Mouse (Mus musculus) CH12F3 (cell line): ENCODE results near the gene Tmem82.

Experiments used
- in situ Hi-C: fragments of 300-500 bp; cut with MboI; formaldehyde crosslinking; loops from 2 replicates; pipeline ENCODE4 v1.14.3; 2020; ENCODE audit warnings: low sequenced_read_pairs

Tmem82 gene

DNA sequence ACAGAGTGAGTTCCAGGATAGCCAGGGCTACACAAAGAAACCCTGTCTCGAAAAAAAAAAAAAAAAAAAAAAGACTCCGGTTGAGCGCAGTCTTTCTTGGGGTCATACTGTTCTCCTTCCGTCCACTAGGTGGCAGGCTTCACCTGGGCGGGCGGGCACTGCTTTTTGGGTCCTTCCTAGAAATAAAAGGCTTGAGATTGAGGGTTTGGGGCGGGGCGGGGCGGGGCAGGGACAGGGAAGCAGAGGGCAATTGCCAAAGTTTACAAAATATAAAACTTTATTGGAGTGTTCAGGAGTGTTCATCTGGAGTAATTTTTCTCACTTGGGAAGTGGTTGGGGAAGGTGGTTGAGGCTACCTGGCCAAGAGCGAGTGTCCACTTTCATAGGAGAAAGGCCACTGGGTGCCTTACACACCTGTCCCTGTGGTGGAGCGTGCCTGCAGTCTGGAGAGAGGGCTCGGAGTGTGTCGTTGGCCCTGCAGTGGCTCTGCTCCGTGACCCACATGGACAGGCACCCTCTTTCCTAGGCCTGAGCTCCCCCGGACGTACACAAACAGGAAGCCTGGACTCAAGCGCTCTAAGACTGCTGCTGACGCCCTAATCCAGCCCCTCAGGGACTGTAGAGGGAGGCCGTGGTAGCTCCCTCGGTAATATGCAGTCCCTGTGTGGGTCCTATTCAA lies at the start of gene Tmem82:
Gene Tmem82 (minus strand): TSS at position 69 of the 679 bp plus-strand sequence.
- in situ Hi-C loops: no loop called here

DNA sequence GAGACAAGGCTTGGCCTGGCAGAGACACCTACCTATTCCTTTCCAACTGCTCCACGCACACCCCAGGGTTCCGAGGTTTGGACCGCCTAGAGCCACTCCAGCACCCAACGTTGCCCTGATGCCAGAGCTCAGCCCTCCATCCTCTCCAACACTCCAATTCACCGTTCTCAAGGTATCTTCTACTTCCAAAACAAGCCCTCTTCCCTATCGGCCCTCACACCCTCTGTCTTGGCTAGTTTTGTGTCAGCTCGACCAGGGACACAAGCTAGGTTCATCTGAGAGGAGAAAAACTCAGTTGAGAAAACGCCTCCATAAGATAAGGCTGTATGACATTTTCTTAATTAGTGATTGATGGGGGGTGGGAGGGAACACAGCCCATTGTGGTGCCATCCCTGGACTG lies 46.4 kb upstream of the Tmem82 start, which contains the start of gene Plekhm2:
Gene Plekhm2 (minus strand): TSS at position 101 of the 400 bp plus-strand sequence.
- in situ Hi-C loops: no loop called here

DNA sequence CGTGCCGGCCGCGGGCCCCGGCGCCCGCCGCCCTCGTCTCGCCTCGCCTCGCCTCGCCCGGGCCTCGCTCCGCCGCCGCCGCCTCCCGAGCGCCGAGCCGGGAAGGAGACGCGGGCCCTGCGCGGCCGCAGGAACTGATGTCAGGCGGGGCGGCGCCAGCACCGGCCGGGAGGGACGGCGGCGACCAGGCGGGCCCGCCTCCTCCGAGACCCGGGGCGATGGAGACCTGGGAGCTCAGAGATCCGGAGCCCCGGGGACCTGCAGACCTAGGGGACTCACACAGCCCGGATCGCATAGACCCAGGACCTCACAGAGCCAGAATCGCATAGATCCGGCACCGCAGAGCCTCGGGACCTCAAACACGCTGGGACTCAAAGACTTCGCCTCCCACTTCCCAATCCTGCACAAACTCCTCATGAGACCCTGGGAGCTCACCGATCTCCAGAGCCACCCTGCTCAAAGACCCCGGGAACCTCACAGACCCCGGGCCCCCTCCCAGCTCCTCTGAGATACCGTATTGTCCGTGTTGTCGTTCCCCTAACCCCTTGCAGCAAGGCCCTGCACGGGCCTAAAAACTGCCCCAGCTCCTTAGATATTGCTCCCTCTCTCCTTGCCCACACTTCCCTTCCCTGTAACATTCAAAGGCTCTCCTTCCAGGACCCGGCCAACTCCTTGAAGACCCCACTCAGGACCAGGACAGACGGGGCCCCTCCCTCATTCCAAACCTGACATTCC lies 45.7 kb upstream of the Tmem82 start:
- in situ Hi-C loops: no loop called here

DNA sequence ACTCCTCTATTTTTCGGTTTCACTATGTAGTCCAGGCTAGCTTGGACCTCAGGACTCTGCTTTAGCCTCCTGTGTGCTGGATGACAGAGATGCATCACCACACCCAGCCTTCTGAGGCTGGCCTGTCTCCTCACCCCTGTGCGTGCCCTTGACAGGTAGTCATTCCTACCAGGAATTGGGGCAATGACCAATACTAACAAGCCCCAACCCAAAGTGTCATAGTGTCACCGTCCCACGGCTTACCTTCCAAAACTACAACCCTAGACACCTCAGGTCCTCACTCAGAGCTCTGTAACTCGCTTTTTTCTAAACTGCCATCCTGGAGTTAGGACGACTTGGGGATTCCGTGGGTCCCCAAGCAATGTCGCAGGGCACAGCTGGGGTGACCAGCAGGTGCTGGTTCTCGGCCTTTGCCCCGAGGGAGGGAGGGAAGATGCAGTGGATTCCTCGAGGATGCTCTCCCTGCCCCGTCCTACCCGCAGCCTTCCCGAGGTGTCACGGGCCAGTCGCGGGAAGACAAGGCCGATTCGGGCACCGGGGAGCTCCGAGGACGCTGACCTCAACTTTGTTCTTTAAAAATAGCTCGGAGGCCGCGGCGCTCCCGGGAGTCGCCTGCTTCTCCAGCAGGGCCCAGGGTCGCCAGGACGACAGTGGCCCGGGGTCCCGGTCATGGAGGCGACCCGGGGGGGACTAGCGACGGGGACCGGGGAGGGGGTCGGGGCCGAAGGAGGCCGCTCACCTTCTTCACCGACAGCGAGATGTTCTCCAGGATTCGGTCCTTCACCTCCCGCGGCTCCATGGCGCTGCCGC lies 44.9 kb upstream of the Tmem82 start:
- in situ Hi-C loops: no loop called here

DNA sequence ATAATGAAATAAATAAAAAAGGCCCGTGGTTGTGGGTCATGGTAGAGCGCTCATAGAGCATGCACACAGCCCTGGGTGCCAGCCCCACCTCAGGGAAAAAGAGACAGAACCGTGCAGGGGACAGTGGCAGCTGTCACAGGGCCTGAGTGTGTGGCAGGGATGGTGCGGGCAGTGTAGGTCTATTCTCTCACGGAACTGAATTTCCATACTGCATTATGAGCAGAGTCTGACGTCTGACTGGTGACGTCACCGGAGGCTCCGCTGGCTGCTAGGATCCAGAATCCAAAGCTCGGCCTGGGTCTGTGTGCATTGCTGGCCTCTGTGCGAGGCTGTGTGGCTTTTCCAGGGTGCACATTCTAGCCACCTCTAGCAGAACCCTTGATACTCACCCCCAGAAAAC lies 42.5 kb upstream of the Tmem82 start:
- in situ Hi-C loops: no loop called here

DNA sequence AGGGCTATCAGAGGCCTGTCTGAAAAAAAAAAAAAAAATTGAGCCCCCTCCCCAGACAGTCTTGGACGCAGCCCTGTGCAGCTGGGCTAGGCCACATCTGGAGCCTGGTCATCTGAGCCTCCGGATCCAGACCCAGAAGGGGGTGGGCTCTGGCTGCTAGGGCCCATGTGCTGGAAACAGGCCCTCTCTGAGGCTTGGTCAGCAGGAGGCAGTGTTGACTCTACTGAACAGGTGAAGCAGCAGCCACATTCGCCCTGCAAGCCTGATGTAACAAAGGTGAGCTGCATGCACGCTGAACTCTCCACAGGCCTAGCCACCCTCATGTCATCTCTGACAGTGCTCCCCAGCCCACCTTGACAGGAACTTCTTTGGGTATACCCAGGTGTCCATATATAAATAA lies 41.3 kb upstream of the Tmem82 start:
- in situ Hi-C loops: no loop called here

DNA sequence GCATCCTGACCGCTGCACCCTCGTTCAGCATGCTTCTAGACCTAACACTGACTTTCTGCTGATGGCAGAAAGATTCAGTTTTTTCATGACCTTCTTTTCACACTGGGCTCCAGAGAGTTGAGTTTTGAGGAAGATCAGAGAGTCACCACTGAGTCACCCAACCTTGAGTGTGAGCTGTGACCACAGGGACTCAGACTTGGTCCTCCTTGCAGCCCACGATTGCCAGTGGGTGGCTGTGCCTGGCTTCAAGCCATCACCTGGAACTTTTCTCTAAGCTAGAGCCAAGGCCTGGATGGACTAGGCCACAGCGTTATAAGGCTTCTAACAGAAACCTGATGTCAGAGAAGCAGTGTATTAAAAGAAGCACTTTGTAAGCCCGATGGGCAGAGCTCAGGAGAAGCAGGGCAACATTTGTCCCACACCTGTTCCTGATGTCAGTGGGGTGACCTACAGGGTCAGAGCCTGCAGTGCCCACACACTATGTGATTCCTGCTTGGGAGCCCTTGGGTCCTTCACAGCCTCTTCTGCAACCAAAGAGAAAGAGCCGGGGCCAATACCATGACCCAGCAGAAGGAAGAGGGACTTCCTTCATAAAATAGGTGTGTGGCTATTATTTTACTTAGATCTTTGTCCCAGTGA lies 40.5 kb upstream of the Tmem82 start:
- in situ Hi-C loops: no loop called here

DNA sequence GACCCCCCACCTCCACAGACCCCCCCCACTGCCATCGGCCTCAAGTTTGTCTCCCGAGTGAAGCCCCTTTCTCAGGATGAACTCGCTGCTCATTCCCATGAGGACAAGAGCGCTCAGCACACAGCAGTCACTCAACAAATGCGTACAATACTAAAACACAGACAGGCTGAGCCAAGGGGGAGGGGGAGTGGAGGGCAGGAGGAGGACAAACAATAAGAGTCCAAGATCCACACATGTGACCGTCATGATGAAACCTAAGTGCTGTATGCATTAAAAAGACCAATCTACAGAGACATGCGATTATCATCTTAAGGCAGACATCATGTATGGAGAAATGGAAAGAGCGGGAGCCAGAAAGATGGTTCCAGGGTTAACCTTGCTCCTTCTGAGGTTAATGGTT lies 38.5 kb upstream of the Tmem82 start:
- in situ Hi-C loops: no loop called here

DNA sequence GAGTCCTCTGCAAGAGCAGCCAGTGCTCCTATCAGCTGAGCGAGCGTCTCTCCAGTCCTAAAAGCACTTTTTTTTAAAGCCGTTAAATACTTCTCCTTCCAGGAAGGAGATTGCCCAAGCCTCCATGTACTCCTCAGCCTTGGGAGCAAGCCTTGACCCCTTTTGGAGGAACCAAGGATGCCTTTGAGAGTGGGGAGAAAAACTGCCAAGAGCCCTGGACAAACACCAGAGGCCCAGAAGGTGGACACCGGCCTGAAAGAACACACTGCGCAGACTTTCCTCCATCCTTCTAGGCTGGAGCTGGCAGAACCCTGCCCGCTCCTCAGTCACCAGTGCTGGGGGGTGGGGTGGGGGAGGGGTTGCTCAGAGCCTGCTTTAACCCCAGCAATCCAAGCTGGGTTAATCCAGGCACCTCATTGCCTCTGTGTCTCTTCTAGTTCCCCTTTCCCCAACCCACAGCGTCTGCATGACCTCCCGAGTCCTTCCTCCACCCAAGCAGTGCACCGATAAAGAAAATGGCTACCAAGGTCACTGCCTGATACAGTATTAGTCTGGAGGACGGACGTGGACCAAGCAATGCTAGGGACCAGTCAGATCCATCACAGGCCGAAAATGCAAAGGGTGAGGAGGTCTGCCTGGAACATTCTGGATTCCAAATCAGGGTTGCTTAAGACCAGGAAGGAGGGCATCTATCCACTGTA lies 37.6 kb upstream of the Tmem82 start:
- in situ Hi-C loops: no loop called here

DNA sequence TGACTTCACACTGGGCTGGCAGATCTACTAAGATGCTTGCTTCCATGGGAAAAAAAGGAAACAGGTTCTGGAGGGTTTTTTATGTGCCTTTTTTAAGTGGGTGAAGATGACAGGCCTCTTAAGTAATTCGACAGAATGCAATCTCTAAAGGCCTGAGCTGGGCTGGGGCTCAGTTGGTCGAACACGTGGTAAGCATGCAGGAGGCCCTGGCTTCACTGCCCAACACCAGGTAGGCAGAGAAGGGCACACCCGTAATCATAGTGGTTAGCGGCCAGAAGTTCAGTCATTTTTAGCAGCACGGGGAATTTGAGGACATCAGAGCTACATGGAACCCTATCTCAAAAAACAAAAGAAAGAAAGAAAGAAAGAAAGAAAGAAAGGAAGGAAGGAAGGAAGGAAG lies 36.1 kb upstream of the Tmem82 start:
- in situ Hi-C loops: no loop called here

DNA sequence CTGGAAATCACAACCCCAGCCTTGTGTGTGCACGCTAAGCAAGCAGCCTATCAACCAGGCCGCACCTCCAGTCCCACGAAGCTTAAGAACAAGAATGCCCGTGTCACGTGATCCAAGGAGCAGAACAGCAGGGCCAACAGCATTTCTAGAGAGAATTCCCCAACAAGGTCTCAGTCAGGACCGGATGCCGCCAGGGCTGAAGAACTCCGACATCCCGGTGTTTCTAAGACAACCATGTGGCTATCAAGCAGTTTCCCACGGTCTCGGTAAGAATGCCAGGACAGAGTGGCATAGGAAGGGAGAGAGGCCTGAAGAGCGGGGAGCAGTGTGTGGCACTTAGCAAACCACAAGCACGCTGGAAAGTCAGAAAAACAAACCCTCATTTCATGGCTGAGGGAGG lies 35.4 kb upstream of the Tmem82 start:
- in situ Hi-C loops: no loop called here

DNA sequence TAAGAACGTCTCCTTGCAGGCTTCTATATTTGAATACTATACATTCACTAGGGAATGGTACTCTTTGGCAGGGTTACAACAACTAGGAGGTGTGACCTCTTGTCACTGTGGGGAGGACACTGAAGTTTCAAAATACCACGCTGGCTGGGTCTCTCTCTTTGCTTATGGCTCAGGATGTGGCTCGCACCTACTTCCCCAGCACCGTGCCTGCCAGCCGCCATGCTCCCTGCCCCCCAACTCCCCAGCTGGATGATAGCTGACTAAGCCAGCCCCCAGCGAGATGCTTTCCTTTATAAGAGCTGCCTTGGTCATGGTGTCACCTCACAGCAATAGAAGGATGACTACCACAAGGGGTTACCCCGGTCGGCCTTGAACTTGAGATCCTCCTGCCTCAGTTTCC lies 34.6 kb upstream of the Tmem82 start:
- in situ Hi-C loops: no loop called here

DNA sequence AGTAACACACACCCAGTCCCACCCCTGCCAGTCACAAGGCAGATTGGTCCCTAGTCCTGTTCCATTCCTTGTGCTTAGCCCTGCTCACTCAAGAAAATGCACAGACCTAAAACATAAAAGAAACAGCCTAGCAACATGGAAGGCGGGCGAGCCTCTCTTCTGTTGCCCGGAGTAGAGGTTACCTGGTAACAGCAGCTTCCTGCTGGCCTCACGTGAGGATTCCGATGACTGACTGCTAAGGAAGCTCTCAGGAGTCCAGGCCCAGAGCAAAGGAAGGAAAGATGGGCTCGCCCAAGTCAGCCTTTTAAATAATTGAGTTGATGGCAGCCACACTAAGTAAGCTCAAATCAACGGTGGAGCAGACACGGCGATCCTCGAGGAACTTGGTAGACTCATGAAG lies 33.5 kb upstream of the Tmem82 start:
- in situ Hi-C loops: no loop called here

DNA sequence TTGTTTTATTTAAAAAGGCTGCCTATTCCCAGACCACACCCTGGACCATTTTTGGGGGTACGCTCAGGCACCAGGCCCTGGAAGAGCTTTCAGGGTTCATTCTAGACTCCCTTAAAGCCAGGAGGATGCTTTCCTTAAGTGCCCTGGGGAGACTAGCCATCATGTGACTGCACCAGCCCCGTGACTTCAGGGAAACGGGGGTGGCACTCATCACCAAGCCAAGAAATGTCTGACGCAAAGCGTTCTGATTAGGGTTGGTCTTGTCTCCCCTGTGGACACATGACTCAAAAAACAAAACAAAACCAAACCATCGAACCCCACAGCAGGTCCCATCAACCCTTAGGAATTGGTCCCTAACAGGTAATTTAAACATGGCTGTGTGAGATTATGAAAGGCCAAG lies 32.9 kb upstream of the Tmem82 start:
- in situ Hi-C loops: no loop called here

DNA sequence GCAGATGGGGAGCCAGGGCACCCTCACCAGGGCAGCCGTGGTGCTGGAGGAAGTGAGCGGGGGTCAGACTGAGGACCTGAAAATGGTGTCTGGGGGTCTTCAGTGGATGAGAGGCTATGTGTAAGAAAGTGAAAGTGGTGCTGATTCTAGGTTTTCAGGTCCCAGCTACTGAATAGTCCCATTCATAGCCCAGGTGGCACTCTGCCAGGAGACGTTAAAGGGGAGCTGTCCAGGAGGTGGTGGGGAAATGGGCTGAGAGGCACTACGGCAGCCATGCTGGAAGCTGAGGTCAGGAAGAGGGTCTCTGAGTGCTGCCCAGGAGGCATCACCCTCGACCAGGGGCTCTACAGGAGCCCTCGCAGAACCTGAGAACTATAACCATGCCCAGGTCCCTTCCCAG lies 30.8 kb upstream of the Tmem82 start:
- in situ Hi-C loops: no loop called here

DNA sequence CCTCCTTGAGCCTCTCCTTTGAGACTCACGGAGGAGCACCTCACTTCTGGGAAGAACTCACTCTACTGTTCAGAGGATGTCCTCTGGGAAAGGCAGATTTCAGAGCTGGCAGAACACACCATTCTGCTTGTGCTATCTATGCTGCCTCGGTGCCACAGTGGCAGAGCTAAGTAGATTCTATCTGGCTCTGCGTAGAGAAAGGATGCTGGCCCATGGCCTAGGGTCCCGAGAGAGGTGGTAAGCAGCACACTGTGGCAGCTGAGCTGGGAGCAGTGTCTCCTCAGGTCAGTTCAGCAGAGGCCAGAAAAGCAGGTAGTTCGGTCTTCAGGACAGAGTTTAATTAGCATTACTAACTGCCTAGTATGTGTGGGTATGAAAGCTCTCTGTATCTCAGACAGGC lies 29.8 kb upstream of the Tmem82 start:
- in situ Hi-C loops: no loop called here

DNA sequence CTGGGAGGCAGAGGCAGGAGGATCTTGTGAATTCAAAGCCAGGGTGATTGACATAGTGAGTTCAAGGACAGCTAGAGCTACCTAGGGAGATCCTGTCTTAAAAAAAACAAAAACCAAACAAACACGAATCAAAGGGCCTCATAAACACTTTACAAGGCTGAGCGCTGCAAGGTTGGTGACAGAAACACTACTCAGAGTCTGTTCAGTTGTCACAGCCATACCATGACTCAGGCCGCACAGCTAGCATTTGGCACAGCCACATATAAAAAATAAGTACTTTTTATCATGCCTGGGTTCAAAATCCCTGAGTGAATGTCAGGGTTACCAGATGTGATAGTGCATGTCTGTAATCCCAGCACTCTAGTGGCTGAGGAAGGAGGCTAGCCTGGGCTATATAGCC lies 28.8 kb upstream of the Tmem82 start:
- in situ Hi-C loops: no loop called here

DNA sequence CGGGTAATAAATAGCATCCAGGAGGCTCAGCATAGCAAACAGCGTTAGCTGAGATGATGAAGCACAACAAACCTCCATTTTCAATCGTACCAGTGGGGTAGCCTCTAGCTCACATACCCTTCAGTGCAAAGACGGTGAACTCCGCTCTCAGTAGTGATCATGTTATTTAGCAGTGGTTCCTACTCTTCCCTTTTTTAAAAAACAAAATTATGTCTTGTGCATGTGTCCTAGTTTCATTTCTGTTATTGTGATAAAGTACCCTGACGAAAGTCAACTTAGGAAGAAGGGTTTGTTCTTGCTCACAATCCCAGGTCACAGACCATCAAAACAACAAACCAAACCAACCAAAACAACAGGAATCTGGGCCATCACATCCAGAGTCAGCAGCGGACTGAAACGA lies 27.6 kb upstream of the Tmem82 start:
- in situ Hi-C loops: no loop called here

DNA sequence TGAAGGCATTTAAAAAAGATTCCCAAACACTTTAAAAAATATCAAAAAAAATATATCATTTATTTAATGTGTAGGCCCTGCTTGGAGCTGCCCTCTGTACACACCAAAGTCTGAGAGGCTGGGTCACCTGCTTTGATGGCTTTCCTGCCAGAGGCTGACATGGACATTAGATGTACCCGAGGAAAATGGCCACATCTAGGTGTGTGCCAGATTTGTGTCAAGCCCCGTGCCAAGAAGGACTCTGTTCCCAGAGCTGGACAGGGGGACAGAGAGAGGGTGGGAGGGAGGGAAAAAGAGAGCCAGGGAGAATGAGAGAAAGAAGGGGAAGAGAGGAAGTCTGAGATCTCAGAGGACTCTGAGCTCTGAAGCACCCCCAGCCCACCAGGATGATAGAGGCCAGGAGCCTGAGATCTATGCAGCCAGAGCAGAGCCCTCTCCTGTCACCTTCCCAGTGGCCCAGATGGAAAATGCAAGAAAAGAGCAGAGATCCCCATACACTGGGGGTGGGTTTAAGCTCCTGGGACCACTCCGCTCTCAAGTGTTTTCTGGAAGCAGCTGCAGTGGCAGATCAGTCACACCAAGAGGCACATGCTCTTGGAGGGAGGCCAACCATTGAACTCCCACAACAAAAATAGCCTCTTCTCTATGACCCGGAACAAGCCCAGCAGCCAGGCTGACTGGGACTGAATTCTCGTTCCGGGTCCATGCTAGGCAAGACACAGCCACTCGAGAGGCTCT lies 24.9 kb upstream of the Tmem82 start:
- in situ Hi-C loops: no loop called here
